Mouse (Mus musculus) heart, embryonic 16.5 days (tissue): ENCODE data around the gene Mms19. TPM values are rescaled to one million over a fixed set of nuclear protein-coding genes. Genes with fewer than 3 reads are reported as not detected.

ENCODE experiments used
- ATAC-seq: fragments of 200-750 bp; cut with Nextera tagmentation; replicated peaks from 2 replicates; pipeline ENCODE4 v1.8.0; 2017; ENCODE audit warnings: moderate number of reproducible peaks; ENCODE audit not compliant: insufficient read depth, low FRiP score; ENCODE audit errors: extremely low read depth
- H3K27ac ChIP-seq: fragments of 300-500 bp; sonication (generic); 2 replicates; pipeline ENCODE4 v1.5.1; 2014; ENCODE audit warnings: mild to moderate bottlenecking, low read length, control low read depth, moderate library complexity
- H3K27me3 ChIP-seq: fragments of 300-500 bp; sonication (generic); 2 replicates; pipeline ENCODE4 v1.6.1; 2014; ENCODE audit warnings: low read length, mixed read lengths; ENCODE audit not compliant: control insufficient read depth, insufficient read depth
- H3K36me3 ChIP-seq: fragments of 300-500 bp; sonication (generic); 2 replicates; pipeline ENCODE4 v1.6.1; 2014; ENCODE audit not compliant: control insufficient read depth, insufficient read depth
- H3K4me1 ChIP-seq: fragments of 300-500 bp; sonication (generic); 2 replicates; pipeline ENCODE4 v1.6.1; 2014; ENCODE audit warnings: low read length, mixed read lengths; ENCODE audit not compliant: control insufficient read depth, insufficient read depth
- H3K4me2 ChIP-seq: fragments of 300-500 bp; sonication (generic); 2 replicates; pipeline ENCODE4 v1.6.1; 2014; ENCODE audit warnings: low read depth, mild to moderate bottlenecking, control low read depth, low read length
- H3K4me3 ChIP-seq: fragments of 300-500 bp; sonication (generic); 2 replicates; pipeline ENCODE4 v1.5.1; 2014; ENCODE audit warnings: mild to moderate bottlenecking, control low read depth, low read length
- H3K9ac ChIP-seq: fragments of 300-500 bp; sonication (generic); 2 replicates; pipeline ENCODE4 v1.6.1; 2014; ENCODE audit warnings: low read length, control low read depth
- H3K9me3 ChIP-seq: fragments of 300-500 bp; sonication (generic); replicated peaks from 2 replicates; pipeline ENCODE4 v1.6.1; 2016; ENCODE audit warnings: low read length; ENCODE audit not compliant: control insufficient read depth
- WGBS: fragments of 180-500 bp; shearing (Covaris S2); extraction: QIAGEN DNeasy Blood & Tissue Kit; methylation state at CpG from one replicate; pipeline ENCODE4 v1.1.7; 2014; 5-methylcytosine and 5-hydroxymethylcytosine counted together
- polyA plus RNA-seq: library from polyadenylated mRNA; unstranded; fragments of >200 nt; fragmentation: Nextera tagmentation; extraction: Ambion mirVana; gene quantifications from 2 replicates; pipeline ENCODE4 v1.2.1, GENCODE M21; 2015

The Mms19 gene
- polyA plus RNA-seq, 1 experiment from 2014 or later, result 20.7 TPM

GRCm38 (mm10) chr19:42001253-42001980 lies 20.5 kb upstream of the Mms19 start:
- H3K9me3 ChIP-seq, result no peaks in the 10 kb centered on the region
- no peaks in the 10 kb centered on the region for H3K36me3 ChIP-seq
- H3K9ac ChIP-seq, result no peak overlapping the region
- H3K4me3 ChIP-seq, result no peak overlapping the region
- no peaks in the 10 kb centered on the region for H3K27me3 ChIP-seq
- H3K4me2 ChIP-seq, result no peak overlapping the region
- ATAC-seq, result no peak
- 92% methylated on average over 12 of the region's 12 CpGs for WGBS
- H3K4me1 ChIP-seq, result peaks cover 58% of the 10 kb centered on the region
- H3K27ac ChIP-seq, result peak overlapping the region; percentile 75

GRCm38 (mm10) chr19:42000446-42000958 lies 19.5 kb upstream of the Mms19 start:
- Histone ChIP-seq H3K9me3 (no peaks in the 10 kb centered on the region), H3K9ac (peak overlapping the region; percentile 38), H3K36me3 (no peaks in the 10 kb centered on the region), H3K4me1 (peaks cover 55% of the 10 kb centered on the region), H3K27me3 (no peaks in the 10 kb centered on the region), H3K4me3 (no peak overlapping the region), H3K27ac (peak overlapping the region; percentile 75), H3K4me2 (no peak overlapping the region)
- 20% methylated on average over 4 of the region's 4 CpGs for WGBS
- ATAC-seq, result no peak; the same call in 1 of the 2 replicates

GRCm38 (mm10) chr19:41999688-42000283 lies 18.8 kb upstream of the Mms19 start:
- Histone ChIP-seq H3K4me1 (peaks cover 48% of the 10 kb centered on the region), H3K36me3 (no peaks in the 10 kb centered on the region), H3K4me3 (no peak overlapping the region), H3K27me3 (no peaks in the 10 kb centered on the region), H3K9me3 (no peaks in the 10 kb centered on the region), H3K4me2 (no peak overlapping the region), H3K27ac (peak overlapping the region; percentile 75), H3K9ac (no peak overlapping the region)
- no peak for ATAC-seq
- WGBS, result 72% methylated on average over 4 of the region's 4 CpGs

- H3K4me1 ChIP-seq, result peaks cover 44% of the 10 kb centered on the region
- no peaks in the 10 kb centered on the region for H3K27me3 ChIP-seq
- peak overlapping the region; percentile 75 for H3K27ac ChIP-seq
- no peaks in the 10 kb centered on the region for H3K9me3 ChIP-seq
- no peak overlapping the region for H3K4me3 ChIP-seq
- H3K36me3 ChIP-seq, result no peaks in the 10 kb centered on the region
- 63% methylated on average over 9 of the region's 9 CpGs for WGBS
- no peak; the same call in 1 of the 2 replicates for ATAC-seq
- no peak overlapping the region for H3K4me2 ChIP-seq
- H3K9ac ChIP-seq, result 0 out of 2 replicates have a peak overlapping the region, but pooled peaks have one; percentile 21
Observed at GRCm38 (mm10) chr19:41998770-41999548, 18.0 kb upstream of the Mms19 start.

- Histone ChIP-seq H3K27ac (peak overlapping the region; percentile 74), H3K36me3 (no peaks in the 10 kb centered on the region), H3K4me2 (0 out of 2 replicates have a peak overlapping the region, but pooled peaks have one; percentile 4), H3K9ac (no peak overlapping the region), H3K4me3 (no peak overlapping the region), H3K9me3 (no peaks in the 10 kb centered on the region), H3K27me3 (no peaks in the 10 kb centered on the region), H3K4me1 (peaks cover 54% of the 10 kb centered on the region)
- 43% methylated on average over 10 of the region's 10 CpGs for WGBS
- ATAC-seq, result 0 out of 2 replicates have a peak, but pooled peaks have one; percentile 46
Observed at GRCm38 (mm10) chr19:41997090-41997489, 16.1 kb upstream of the Mms19 start.

- WGBS, result 76% methylated on average over 1 of the region's 1 CpGs
- H3K4me1 ChIP-seq, result peaks cover 52% of the 10 kb centered on the region
Observed at GRCm38 (mm10) chr19:41995483-41995882, 14.5 kb upstream of the Mms19 start.

GRCm38 (mm10) chr19:41994023-41994422 lies 13.1 kb upstream of the Mms19 start:
- Histone ChIP-seq H3K27ac (no peak overlapping the region), H3K4me2 (no peak overlapping the region), H3K27me3 (no peaks in the 10 kb centered on the region), H3K36me3 (no peaks in the 10 kb centered on the region), H3K9me3 (no peaks in the 10 kb centered on the region), H3K9ac (no peak overlapping the region), H3K4me1 (peaks cover 37% of the 10 kb centered on the region), H3K4me3 (no peak overlapping the region)
- ATAC-seq, result no peak
- WGBS, result 89% methylated on average over 7 of the region's 7 CpGs

More at GRCm38 (mm10) chr19:41995483-41995882, 14.5 kb upstream of the Mms19 start:
- Histone ChIP-seq H3K9me3 (no peaks in the 10 kb centered on the region), H3K27me3 (no peaks in the 10 kb centered on the region), H3K4me2 (no peak overlapping the region), H3K27ac (no peak overlapping the region), H3K9ac (no peak overlapping the region), H3K4me3 (no peak overlapping the region), H3K36me3 (no peaks in the 10 kb centered on the region)
- ATAC-seq, result no peak

GRCm38 (mm10) chr19:41993484-41993883 lies 12.5 kb upstream of the Mms19 start:
- H3K4me1 ChIP-seq, result peaks cover 32% of the 10 kb centered on the region
- no peak for ATAC-seq
- H3K9me3 ChIP-seq, result no peaks in the 10 kb centered on the region
- no peak overlapping the region; the same call in 1 of the 2 replicates for H3K9ac ChIP-seq
- H3K27me3 ChIP-seq, result no peaks in the 10 kb centered on the region
- H3K4me2 ChIP-seq, result no peak overlapping the region
- WGBS, result 54% methylated on average over 6 of the region's 6 CpGs
- no peak overlapping the region for H3K27ac ChIP-seq
- H3K36me3 ChIP-seq, result no peaks in the 10 kb centered on the region
- no peak overlapping the region for H3K4me3 ChIP-seq
